Mouse (Mus musculus): Measurements from ENCODE around the gene Adgrv1.

Gene Adgrv1

GRCm38 (mm10) chr13:81426896-81427755 is 205.8 kb downstream of the Adgrv1 start:
- intact Hi-C loops (cut with DNase I): loop anchor here (2.0 kb wide), 1 partner anchor 566 kb away; no protein-coding TSS in a partner anchor

DNA sequence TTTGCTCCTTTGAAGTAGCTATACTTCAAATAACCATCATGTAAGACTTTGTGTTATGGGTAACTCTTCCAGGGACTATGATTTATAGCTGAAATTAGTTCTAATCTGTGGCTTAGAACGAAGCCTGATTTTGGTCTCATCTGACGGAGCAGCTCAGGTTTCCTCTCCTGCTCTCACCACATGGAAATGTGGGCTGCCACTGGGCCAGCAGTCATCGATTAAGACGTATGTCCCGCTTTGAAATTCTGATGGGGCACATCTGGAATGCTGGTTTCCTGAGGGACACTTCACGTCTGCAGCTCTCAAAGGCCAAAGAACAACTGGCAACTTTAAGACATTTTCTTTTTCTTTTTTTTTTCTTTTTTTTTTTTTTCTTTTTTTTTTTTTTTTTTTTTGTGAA is 207.8 kb downstream of the Adgrv1 start:
- intact Hi-C loops (cut with DNase I): no loop called here

GRCm38 (mm10) chr13:81424002-81424401 is 209.0 kb downstream of the Adgrv1 start:
- intact Hi-C loops (cut with DNase I): loop anchor here (5.0 kb wide), 1 partner anchor 52 kb away; no protein-coding TSS in a partner anchor

DNA sequence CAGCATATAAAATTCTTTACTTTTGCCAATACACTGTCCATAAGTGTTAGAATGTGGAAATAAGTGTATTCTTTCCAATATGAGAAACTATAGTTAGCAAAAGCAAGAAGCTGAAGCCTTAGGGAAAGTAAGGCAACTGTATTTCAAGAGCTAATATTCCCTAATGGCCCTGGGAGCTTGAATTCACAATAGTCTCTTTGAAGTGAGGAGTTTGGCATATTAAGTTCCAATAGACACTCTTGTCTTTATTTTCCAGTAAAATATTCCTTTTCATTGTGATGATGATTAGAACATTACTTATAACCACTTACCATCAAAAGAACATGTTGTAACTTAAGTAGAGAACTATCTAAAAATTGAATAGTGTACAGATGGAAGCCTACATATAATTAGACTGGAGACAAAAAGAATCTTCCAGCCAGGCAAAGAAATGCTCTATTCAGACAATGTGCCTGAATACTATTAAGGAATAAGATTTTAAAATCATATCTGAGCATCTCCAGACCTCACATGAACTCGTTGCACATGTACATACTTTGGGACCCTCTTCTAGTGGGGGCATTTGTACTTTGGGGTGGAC is 225.0 kb downstream of the Adgrv1 start:
- intact Hi-C loops (cut with DNase I): no loop called here

DNA sequence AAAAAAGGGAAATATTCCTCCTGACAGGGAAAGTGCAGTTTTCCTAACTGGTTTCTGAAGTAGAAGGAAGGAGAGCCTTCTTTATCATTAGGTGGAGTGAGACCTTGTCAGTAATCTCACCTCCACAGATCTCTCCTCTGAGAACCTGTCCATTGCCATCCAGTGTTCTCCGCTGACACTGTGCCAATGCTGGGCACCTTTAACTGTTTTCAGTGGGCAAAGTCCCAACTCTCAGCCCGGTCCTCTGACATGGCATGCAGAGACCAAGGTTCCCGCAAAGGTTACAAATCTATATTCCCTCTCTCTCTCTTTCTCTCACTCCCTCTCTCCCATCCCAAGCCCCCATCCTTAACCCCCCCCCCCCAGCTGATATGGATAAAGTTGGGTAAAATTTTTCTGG is 230.1 kb downstream of the Adgrv1 start:
- intact Hi-C loops (cut with DNase I): no loop called here

- intact Hi-C loops (cut with DNase I): no loop called here
Observed at GRCm38 (mm10) chr13:81402191-81402590, 230.8 kb downstream of the Adgrv1 start.

DNA sequence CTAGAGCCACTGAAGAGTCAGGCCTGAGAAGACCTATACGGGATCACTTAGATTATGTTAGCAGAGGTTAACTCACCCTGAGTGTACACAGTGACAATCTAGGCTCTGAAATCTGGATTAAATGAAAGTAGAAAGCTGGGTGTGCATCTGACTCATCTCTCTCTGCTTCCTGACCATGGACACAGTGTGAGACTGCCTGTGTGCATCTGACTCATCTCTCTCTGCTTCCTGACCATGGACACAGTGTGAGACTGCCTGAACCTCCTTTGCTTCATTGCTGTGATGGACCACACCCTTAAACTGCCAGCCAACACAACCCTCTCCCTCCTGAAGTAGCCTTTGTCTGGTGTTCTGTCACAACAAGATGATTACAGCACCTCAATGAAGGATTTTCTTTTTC is 231.2 kb downstream of the Adgrv1 start:
- intact Hi-C loops (cut with DNase I): no loop called here

- intact Hi-C loops (cut with DNase I): no loop called here
Observed at GRCm38 (mm10) chr13:81385597-81386362, 247.2 kb downstream of the Adgrv1 start.

DNA sequence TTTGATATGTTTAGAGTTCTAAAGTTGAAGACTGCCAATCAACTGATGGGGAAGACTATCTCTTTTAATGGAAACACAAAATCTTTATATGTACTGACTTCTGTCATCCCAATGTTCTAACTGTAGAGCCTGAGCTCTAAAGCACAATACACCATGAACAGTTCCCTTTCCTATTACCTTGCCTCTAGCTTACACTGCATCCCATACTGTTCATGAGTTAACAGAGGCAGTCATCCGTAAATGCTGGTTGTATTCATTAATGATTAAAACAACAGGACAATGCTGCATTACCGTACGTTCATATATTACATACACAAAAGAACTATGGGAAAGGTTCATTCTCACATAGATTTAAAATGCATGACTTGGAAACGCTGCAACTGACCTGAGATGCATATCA is 251.1 kb downstream of the Adgrv1 start:
- intact Hi-C loops (cut with DNase I): no loop called here

DNA sequence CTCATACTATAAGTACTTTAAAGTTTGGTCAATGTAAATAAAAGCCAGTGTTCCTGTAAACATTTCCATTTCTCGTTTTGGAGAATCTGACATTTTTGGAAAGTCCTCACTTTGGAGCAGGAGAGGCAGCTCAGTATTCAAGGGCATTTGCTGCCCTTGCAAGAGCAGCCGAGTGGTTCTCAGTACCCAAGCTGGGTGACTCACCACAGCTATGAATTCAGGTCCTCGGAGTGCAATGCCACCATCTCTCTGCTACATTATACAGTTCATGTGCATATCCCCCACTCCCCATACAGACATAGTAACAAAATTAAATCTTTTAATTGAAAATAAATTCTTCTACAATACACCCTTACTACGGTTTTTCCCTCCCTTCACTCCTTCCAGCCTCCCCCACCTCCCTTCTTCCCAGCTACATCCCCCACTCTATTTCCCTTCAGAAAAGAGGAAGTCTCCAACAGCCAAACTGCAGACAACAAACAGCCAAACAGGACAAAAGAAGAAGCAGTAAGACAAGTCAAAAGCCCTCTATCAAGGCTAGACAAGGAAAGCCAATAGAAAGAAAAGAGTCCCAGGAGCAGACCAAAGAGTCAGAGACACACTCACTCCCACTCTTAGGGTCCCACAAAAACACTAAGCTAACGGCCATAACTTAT is 262.0 kb downstream of the Adgrv1 start:
- intact Hi-C loops (cut with DNase I): loop anchor here (5.0 kb wide), 3 partner anchors 51 to 509 kb away; partner anchors contain the start of gene Arrdc3

DNA sequence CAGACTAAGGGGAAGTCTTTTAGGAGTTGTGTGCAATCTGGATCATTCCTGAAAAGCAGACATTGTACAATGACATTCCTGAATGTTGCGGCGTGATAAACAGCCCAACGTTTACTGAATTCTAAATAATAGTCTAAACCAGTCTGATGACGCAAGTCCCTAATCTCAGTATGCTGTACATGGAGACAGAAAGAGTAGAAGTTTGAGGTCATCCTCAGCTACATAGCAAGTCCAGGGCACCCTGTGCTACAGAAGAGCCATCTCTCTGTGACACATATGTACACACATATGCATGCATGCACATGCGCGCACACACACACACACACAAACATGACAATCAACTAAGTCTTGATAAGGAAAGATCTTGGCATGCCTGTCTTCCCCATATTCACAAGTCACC is 262.8 kb downstream of the Adgrv1 start:
- intact Hi-C loops (cut with DNase I): loop anchor here (5.0 kb wide), 3 partner anchors 52 to 508 kb away; partner anchors contain the start of gene Arrdc3

DNA sequence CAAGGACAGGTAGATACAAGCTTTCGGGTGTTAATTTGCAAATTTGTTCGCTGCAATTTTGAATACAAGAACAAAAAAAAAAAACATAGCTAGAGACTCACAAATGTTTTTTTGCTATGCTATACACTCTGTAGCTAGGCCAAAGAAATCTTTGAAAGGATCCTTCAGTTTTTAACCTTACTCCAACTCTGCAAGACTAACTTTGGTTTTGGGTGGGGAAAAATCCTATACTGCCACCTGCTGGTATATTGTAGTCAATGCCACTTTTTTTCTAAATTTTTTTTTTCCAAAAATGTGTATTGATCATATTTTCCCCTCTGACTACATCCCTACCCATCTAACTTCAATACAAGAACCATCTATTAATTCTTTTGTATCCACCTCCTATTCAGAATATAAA is 263.4 kb downstream of the Adgrv1 start:
- intact Hi-C loops (cut with DNase I): loop anchor here (5.0 kb wide), 1 partner anchor 212 kb away; no protein-coding TSS in a partner anchor

DNA sequence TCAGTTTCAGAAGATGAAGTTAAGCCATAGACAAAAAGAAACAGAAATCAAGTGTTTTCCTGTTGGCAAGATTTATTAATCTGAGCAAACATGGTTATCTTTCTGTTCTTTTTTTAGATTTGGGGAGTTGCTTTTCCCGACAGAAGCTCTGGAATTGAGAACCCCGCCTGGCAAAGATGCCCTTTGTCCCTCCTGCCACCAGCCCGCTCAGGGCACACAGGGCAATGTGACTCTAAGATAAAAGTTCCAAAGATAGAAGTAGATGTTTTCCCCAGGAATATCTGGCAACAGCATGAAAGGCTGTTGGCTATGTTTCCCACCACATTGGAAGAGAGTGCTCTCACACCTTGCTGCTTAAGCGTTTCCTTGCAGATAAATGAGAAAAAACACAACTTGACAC is 264.0 kb downstream of the Adgrv1 start:
- intact Hi-C loops (cut with DNase I): loop anchor here (5.0 kb wide), 1 partner anchor 212 kb away; no protein-coding TSS in a partner anchor

- intact Hi-C loops (cut with DNase I): loop anchor here (5.0 kb wide), 1 partner anchor 211 kb away; no protein-coding TSS in a partner anchor
Observed at GRCm38 (mm10) chr13:81367681-81368376, 265.1 kb downstream of the Adgrv1 start.

GRCm38 (mm10) chr13:81360338-81360737 is 272.6 kb downstream of the Adgrv1 start:
- intact Hi-C loops (cut with DNase I): no loop called here

GRCm38 (mm10) chr13:81358766-81359165 is 274.2 kb downstream of the Adgrv1 start:
- intact Hi-C loops (cut with DNase I): loop anchor here (5.0 kb wide), 1 partner anchor 396 kb away; no protein-coding TSS in a partner anchor

DNA sequence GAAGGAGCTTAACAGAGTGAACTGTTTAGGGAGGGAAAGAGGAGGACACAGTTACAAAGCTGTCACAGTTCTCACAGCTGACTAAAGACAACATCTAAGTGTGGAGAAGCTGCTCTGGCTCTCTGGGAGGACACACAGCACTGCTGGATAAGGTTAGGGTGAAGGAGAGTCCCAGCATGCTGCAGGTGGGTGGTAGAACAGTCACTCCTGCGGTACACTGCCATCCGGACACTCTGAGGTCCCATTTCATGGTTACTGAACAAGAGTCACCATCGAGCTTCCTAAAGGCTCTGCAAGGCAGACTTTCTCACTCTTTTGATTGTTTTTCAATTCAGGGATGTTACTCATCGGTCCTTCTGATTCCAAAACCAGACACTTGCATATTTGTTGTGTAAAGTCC is 274.6 kb downstream of the Adgrv1 start:
- intact Hi-C loops (cut with DNase I): loop anchor here (5.0 kb wide), 1 partner anchor 396 kb away; no protein-coding TSS in a partner anchor

GRCm38 (mm10) chr13:81357215-81357614 is 275.7 kb downstream of the Adgrv1 start:
- intact Hi-C loops (cut with DNase I): loop anchor here (5.0 kb wide), 1 partner anchor 395 kb away; no protein-coding TSS in a partner anchor

GRCm38 (mm10) chr13:81354587-81354986 is 278.4 kb downstream of the Adgrv1 start:
- intact Hi-C loops (cut with DNase I): loop anchor here (5.0 kb wide), 1 partner anchor 37 kb away; no protein-coding TSS in a partner anchor

- intact Hi-C loops (cut with DNase I): loop anchor here (5.0 kb wide), 1 partner anchor 35 kb away; no protein-coding TSS in a partner anchor
Observed at GRCm38 (mm10) chr13:81352296-81352695, 280.7 kb downstream of the Adgrv1 start.
